Mouse (Mus musculus) lung, embryonic 15.5 days (tissue): Measurements from ENCODE around the gene Rasl11b. TPM values are rescaled to one million over a fixed set of nuclear protein-coding genes. Genes with fewer than 3 reads are reported as not detected.

Experiments used
- ATAC-seq: fragments of 200-750 bp; cut with Nextera tagmentation; 2 replicates; pipeline ENCODE4 v1.8.0; 2017; ENCODE audit warnings: moderate number of reproducible peaks, borderline replicate concordance; ENCODE audit not compliant: low FRiP score, low TSS enrichment; ENCODE audit errors: extremely low read depth
- H3K27ac ChIP-seq: fragments of 300-500 bp; sonication (generic); 2 replicates; pipeline ENCODE4 v1.5.1; 2015; ENCODE audit warnings: moderate library complexity, mild to moderate bottlenecking, inconsistent platforms
- H3K27me3 ChIP-seq: fragments of 300-500 bp; sonication (generic); 2 replicates; pipeline ENCODE4 v1.6.1; 2015; ENCODE audit warnings: inconsistent platforms
- H3K36me3 ChIP-seq: fragments of 300-500 bp; sonication (generic); 2 replicates; pipeline ENCODE4 v1.6.1; 2015; ENCODE audit warnings: inconsistent platforms
- H3K4me1 ChIP-seq: fragments of 300-500 bp; sonication (generic); 2 replicates; pipeline ENCODE4 v1.6.1; 2015; ENCODE audit warnings: inconsistent platforms
- H3K4me2 ChIP-seq: fragments of 300-500 bp; sonication (generic); 2 replicates; pipeline ENCODE4 v1.6.1; 2015; ENCODE audit warnings: inconsistent platforms, mild to moderate bottlenecking, moderate library complexity
- H3K4me3 ChIP-seq: fragments of 300-500 bp; sonication (generic); 2 replicates; pipeline ENCODE4 v1.5.1; 2015; ENCODE audit warnings: mild to moderate bottlenecking, inconsistent platforms
- H3K9ac ChIP-seq: fragments of 300-500 bp; sonication (generic); 2 replicates; pipeline ENCODE4 v1.6.1; 2015; ENCODE audit warnings: inconsistent platforms
- H3K9me3 ChIP-seq: fragments of 300-500 bp; sonication (generic); 2 replicates; pipeline ENCODE4 v1.6.1; 2016; ENCODE audit warnings: inconsistent platforms
- WGBS: fragments of 180-500 bp; shearing (Covaris S2); methylation state at CpG from one replicate; pipeline ENCODE4 v1.1.7; 2015; 5-methylcytosine and 5-hydroxymethylcytosine counted together
- polyA plus RNA-seq: library from polyadenylated mRNA; unstranded; fragments of >200 nt; fragmentation: Nextera tagmentation; extraction: Ambion mirVana; gene quantifications from 2 replicates; pipeline ENCODE4 v1.2.1, GENCODE M21; 2015

Rasl11b gene
- polyA plus RNA-seq, 1 experiment from 2014 or later = 150 TPM

DNA sequence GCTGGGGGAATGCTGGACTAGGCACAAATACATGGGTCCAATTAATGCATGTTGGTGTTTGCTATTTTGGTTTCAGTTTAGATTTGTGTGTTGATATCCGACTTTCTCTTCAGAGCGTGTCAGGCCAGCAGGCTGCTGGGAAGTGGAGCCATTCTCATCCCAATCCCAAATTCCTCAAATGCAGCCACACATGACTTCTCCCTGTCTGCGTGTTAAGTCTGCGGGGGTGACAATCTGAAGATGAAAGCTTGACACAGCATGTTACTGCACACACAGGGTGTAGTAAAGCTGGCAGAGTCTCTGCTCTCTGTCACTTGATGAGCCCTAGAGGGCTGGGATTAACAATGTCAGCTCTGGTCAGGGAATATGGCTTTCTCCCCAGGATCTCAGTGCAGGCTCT, 20.0 kb downstream of the Rasl11b start:
- H3K9ac ChIP-seq = no peak overlapping the region
- 44% methylated on average over 4 of the region's 4 CpGs for WGBS
- H3K9me3 ChIP-seq = no peaks in the 10 kb centered on the region
- peaks cover 19% of the 10 kb centered on the region for H3K4me1 ChIP-seq
- no peaks in the 10 kb centered on the region for H3K36me3 ChIP-seq
- H3K27ac ChIP-seq = no peak overlapping the region
- H3K4me3 ChIP-seq = no peak overlapping the region
- H3K4me2 ChIP-seq = no peak overlapping the region
- peak; percentile 25; the same call in 1 of the 2 replicates for ATAC-seq
- H3K27me3 ChIP-seq = no peaks in the 10 kb centered on the region

DNA sequence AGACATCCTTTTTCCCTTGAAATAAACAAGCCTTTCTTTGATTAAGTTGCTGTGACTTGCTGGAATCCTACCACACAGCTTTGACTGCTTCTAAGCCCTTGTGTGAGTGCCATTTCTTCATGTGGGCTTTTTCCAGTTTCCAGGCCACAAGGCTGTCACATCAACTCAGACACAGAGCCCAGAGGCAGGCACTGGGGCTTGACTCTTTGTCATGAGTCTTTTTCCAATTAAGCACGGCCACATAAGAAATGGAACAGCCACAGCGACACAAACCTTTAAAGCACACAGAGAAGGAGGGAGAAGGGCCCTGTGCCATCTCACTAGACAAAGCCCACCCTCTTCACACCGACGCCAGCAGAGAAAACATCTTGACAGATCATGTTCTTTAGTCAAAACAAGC, 23.4 kb downstream of the Rasl11b start:
- no peaks in the 10 kb centered on the region for H3K27me3 ChIP-seq
- H3K9ac ChIP-seq = no peak overlapping the region
- H3K36me3 ChIP-seq = no peaks in the 10 kb centered on the region
- H3K9me3 ChIP-seq = no peaks in the 10 kb centered on the region
- H3K4me2 ChIP-seq = no peak overlapping the region
- H3K27ac ChIP-seq = no peak overlapping the region
- 67% methylated on average over 4 of the region's 4 CpGs for WGBS
- H3K4me3 ChIP-seq = no peak overlapping the region
- ATAC-seq = no peak
- peaks cover 10% of the 10 kb centered on the region for H3K4me1 ChIP-seq

DNA sequence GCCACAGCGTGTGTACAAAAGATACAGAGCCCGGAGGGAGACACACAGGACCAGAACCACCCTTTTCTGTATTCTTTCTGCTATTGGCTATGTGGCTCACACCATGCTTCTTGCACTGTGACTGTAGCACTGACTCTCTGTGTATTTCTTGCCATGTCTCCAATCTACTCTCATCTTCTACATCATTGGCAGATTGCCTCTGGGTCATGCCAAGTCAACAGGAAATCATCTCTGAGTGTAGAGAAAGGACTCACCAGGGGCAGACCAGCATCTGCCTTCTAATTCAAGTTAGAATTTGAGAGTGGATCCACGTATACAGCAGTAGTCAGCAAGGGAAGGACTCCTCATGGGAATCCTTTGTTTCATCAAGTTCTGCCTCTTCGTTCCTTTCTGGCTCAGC, 27.5 kb downstream of the Rasl11b start:
- WGBS = 78% methylated on average over 4 of the region's 4 CpGs
- no peak overlapping the region for H3K4me2 ChIP-seq
- no peak overlapping the region for H3K27ac ChIP-seq
- H3K4me3 ChIP-seq = no peak overlapping the region
- H3K36me3 ChIP-seq = no peaks in the 10 kb centered on the region
- H3K4me1 ChIP-seq = peaks cover 7% of the 10 kb centered on the region
- no peaks in the 10 kb centered on the region for H3K9me3 ChIP-seq
- ATAC-seq = no peak
- no peak overlapping the region for H3K9ac ChIP-seq
- no peaks in the 10 kb centered on the region for H3K27me3 ChIP-seq

DNA sequence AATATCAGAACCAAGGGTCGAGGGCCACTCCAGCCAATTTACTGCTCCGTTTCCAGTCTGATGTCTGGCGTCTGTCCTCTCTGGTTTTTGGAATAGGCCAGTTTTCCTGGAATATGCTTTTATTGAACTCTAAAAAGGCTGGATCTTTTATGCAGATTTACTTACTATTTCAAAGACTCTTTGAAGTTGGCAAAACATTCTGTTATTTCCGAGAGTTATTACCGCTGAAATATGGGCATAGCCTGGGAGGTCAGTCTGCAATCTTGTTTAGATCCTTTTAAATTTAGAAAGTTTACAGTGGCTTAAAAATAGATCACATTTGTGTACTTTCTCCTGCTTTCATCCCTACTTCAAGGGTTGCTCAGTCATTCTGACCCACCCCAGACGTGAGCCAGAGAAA, 29.4 kb downstream of the Rasl11b start:
- Histone ChIP-seq H3K27me3 (no peaks in the 10 kb centered on the region), H3K4me3 (no peak overlapping the region), H3K4me2 (no peak overlapping the region), H3K9me3 (no peaks in the 10 kb centered on the region), H3K4me1 (peaks cover 16% of the 10 kb centered on the region), H3K27ac (peak overlapping the region; percentile 70), H3K36me3 (no peaks in the 10 kb centered on the region), H3K9ac (no peak overlapping the region)
- 59% methylated on average over 6 of the region's 6 CpGs for WGBS
- ATAC-seq = no peak

DNA sequence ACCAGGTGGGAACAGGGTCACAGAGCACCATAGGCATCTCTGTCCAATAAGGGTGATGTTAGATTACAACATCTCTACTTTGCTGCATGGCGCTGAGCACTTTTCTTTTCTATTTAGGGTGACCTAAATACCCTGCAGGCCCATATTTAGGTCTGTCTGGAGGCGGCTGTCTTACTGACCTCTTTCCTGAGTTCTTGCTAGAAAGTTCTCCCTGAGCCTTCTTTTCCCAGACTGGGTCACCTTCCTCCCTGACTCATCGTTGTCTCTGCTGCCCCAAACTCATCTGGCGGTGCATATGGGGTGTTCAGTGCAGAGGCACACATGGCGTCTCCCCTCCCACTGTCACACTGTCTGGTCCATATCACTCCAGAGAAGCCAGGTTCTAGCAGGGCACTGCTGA, 31.1 kb downstream of the Rasl11b start:
- no peak overlapping the region for H3K9ac ChIP-seq
- no peak overlapping the region for H3K4me3 ChIP-seq
- ATAC-seq = no peak
- H3K4me1 ChIP-seq = peaks cover 29% of the 10 kb centered on the region
- no peaks in the 10 kb centered on the region for H3K9me3 ChIP-seq
- no peak overlapping the region for H3K27ac ChIP-seq
- 91% methylated on average over 5 of the region's 5 CpGs for WGBS
- H3K4me2 ChIP-seq = no peak overlapping the region
- H3K36me3 ChIP-seq = no peaks in the 10 kb centered on the region
- H3K27me3 ChIP-seq = no peaks in the 10 kb centered on the region

DNA sequence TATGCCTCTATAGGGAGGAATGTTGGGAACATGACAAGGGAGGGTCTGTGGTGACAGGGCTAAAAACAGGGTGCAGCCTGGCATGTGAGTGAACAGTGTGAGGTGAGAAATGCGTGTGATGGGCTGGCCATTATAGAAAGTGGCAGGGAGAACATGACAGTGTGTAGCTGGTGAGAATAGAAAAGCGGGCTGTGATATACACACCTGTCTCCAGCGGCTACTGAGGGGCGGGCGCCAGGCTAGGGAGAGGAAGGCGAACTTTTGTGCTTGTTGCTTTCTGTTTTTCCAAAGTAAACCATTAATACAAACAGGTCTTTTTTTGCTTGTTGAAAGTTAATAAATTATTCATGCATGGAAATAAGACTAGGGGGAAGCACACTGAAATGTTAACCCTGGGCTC, 32.3 kb downstream of the Rasl11b start:
- H3K4me1 ChIP-seq = peaks cover 29% of the 10 kb centered on the region
- no peaks in the 10 kb centered on the region for H3K9me3 ChIP-seq
- ATAC-seq = no peak
- no peak overlapping the region for H3K27ac ChIP-seq
- no peaks in the 10 kb centered on the region for H3K36me3 ChIP-seq
- H3K4me3 ChIP-seq = no peak overlapping the region
- H3K4me2 ChIP-seq = no peak overlapping the region
- no peak overlapping the region for H3K9ac ChIP-seq
- 92% methylated on average over 6 of the region's 6 CpGs for WGBS
- no peaks in the 10 kb centered on the region for H3K27me3 ChIP-seq

DNA sequence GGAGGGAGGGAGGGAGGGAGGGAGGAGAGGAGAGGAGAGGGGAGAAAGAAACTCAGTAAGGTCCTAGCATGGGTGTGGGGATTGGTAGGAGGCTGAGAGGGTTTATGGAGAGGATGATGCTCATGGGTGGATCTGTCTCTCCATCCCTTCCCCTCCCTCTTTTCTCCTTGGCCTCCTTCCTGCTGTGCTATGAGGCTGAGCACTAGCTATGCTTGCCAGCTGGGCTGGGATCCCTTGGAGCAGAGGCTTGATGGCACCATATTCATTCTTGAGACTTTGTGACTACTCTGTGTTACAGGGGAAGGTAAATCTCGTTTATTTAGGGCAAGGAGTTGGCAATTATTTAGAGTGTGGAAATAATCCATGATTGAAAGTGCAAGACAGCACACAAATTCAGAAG, 33.9 kb downstream of the Rasl11b start:
- no peak overlapping the region for H3K27ac ChIP-seq

DNA sequence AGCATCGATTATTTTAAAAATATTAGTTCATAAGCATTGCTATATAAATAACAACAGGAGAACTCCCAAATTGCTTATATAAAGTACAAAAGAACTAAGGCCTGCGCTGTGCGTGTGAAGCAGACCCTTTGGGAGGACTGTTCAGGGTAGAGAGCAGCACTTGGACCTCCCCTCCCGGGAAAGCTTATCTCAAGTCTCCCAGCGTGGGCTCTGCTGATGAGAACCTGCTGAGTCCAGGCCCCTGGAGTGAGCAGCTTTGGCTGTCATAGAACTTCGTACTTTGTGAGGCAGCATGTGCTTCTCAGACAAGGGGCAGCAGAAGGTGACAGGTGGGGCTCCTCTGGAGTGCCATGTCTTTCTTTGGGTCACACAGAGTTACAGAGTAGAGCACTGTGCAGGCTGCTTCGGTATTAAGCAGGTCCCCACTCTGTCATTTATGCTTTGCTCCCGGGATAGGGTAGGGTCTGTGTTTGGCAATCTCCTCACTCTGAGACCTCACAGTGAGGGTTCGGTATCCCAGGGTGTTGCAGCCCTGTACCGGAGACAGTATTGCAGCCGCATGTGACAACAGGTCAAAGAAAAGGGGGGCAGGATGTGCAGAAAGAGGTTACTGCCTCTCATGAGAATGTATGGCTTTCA, 34.8 kb downstream of the Rasl11b start:
- H3K27ac ChIP-seq = peak overlapping the region; percentile 85
- H3K9me3 ChIP-seq = no peaks in the 10 kb centered on the region
- H3K27me3 ChIP-seq = no peaks in the 10 kb centered on the region
- H3K4me2 ChIP-seq = peak overlapping the region; percentile 16; the same call in 1 of the 2 replicates
- peaks cover 22% of the 10 kb centered on the region for H3K4me1 ChIP-seq
- ATAC-seq = no peak
- no peaks in the 10 kb centered on the region for H3K36me3 ChIP-seq
- H3K9ac ChIP-seq = no peak overlapping the region
- no peak overlapping the region for H3K4me3 ChIP-seq
- WGBS = 34% methylated on average over 11 of the region's 11 CpGs

More for the DNA sequence above, 33.9 kb downstream of the Rasl11b start:
- ATAC-seq = no peak
- H3K4me3 ChIP-seq = no peak overlapping the region
- WGBS = 41% methylated on average over 1 of the region's 1 CpGs
- H3K9ac ChIP-seq = no peak overlapping the region
- H3K27me3 ChIP-seq = no peaks in the 10 kb centered on the region
- peaks cover 27% of the 10 kb centered on the region for H3K4me1 ChIP-seq
- no peaks in the 10 kb centered on the region for H3K36me3 ChIP-seq
- H3K4me2 ChIP-seq = no peak overlapping the region
- no peaks in the 10 kb centered on the region for H3K9me3 ChIP-seq

DNA sequence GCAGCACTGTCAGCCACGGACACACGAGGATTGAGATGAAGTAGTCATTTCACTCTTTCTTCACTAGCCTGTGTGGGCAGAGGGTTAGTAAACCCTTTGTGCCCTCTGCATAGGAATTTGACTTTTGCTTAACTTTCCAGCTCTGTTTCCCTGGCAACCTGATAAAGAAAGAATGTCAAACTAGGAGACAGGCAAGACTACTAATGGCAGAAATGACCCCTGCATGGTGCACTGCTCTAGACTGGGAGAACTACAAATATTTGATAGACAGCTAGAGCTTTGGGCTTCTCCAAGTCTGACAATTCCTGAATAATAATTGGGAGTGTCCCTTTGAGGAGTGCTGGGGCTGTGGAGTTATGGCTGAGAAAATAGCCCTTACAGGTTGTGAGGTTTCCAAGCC, 35.4 kb downstream of the Rasl11b start:
- Histone ChIP-seq H3K9me3 (no peaks in the 10 kb centered on the region), H3K4me1 (peaks cover 22% of the 10 kb centered on the region), H3K36me3 (no peaks in the 10 kb centered on the region), H3K27me3 (no peaks in the 10 kb centered on the region), H3K27ac (peak overlapping the region; percentile 85), H3K9ac (no peak overlapping the region), H3K4me3 (no peak overlapping the region), H3K4me2 (peak overlapping the region; percentile 16; the same call in 1 of the 2 replicates)
- WGBS = 24% methylated on average over 2 of the region's 2 CpGs
- ATAC-seq = peak; percentile 47; the same call in 1 of the 2 replicates

DNA sequence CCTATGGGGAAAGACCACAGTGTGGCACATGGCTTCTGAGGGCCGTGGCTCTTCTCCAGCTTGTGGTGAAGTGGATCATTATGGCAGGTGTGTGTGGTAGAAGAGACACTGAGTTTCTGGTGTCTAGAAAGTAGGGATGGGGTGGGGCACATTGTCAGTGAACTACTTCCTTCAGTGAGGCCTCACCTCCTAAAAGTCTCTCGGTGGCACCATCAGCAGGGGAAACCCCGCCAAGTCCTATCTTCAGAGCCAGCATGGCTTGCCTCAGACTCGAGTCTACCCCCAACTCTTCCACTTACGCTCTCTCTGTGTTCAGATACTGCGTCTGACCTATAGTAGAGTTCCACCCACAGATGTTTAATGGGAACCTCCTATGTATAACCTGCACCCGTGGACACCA, 38.7 kb downstream of the Rasl11b start:
- Histone ChIP-seq H3K9me3 (no peaks in the 10 kb centered on the region), H3K4me3 (no peak overlapping the region), H3K27ac (no peak overlapping the region), H3K4me2 (no peak overlapping the region), H3K27me3 (no peaks in the 10 kb centered on the region), H3K36me3 (no peaks in the 10 kb centered on the region), H3K4me1 (peaks cover 20% of the 10 kb centered on the region), H3K9ac (no peak overlapping the region)
- WGBS = 84% methylated on average over 7 of the region's 7 CpGs
- no peak for ATAC-seq

DNA sequence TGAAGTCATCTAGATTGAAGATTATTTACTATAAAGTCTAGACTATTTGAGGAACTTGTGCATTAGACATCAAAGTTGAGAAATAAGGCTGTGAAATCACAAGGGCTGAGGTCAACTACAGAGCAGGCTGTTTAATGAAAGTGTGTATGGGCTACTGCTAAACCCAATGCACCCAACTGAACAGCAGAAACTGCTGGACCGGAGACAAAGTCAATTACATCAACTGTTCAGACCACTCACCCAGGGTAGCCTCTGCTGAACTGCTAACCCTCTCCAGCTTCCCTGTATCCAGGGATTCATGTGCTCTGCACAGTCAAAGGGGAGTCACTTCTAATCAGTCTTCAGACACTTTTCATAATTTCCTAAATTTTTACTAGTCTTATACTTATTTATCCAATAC, 44.3 kb downstream of the Rasl11b start:
- H3K9me3 ChIP-seq = no peaks in the 10 kb centered on the region
- no peak for ATAC-seq
- WGBS = 81% methylated on average over 1 of the region's 1 CpGs
- no peak overlapping the region for H3K27ac ChIP-seq
- H3K36me3 ChIP-seq = no peaks in the 10 kb centered on the region
- H3K4me1 ChIP-seq = peaks cover 21% of the 10 kb centered on the region
- no peak overlapping the region for H3K9ac ChIP-seq
- H3K4me3 ChIP-seq = no peak overlapping the region
- H3K27me3 ChIP-seq = no peaks in the 10 kb centered on the region
- no peak overlapping the region for H3K4me2 ChIP-seq

DNA sequence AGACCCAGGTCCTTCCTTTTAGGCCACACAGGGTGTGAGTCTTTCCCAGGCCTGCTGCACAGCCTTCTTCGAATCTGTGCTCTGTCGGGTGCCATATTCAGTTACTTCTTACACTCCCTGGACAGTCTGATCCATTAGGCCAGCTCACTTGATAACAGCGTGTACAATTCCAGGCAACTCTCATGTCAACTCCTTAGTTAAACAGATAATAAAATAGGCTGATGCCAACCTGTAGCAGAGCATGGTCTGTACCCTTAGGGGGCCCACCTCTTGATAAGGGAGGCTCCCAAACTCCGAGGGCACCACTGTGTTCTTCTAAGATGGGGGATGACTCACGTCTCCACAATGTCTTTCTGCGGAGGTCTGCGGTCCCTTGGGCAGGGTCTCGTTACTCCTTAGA, 45.2 kb downstream of the Rasl11b start:
- no peak for ATAC-seq
- Histone ChIP-seq H3K27ac (peak overlapping the region; percentile 78), H3K27me3 (no peaks in the 10 kb centered on the region), H3K9ac (no peak overlapping the region), H3K4me2 (no peak overlapping the region), H3K9me3 (no peaks in the 10 kb centered on the region), H3K36me3 (no peaks in the 10 kb centered on the region), H3K4me1 (peaks cover 21% of the 10 kb centered on the region), H3K4me3 (no peak overlapping the region)
- 45% methylated on average over 8 of the region's 8 CpGs for WGBS
